Mouse (Mus musculus) heart, embryonic 14.5 days (tissue): Measurements from ENCODE around the gene Hcn2. TPM values are rescaled to one million over a fixed set of nuclear protein-coding genes. Genes with fewer than 3 reads are reported as not detected.

ENCODE experiments used
- ATAC-seq: fragments of 200-750 bp; cut with Nextera tagmentation; 2 replicates; pipeline ENCODE4 v1.8.0; 2017; ENCODE audit warnings: low read depth, moderate TSS enrichment; ENCODE audit not compliant: insufficient number of reproducible peaks, insufficient read depth, low FRiP score
- H3K27ac ChIP-seq, 2 experiments: fragments of 200-500 bp in 1 of 2; fragments of 300-500 bp in 1 of 2; sonication (generic) in 1 of 2; replicated peaks in 1 of 2; 2 replicates each; pipeline ENCODE4 v1.5.1; 2012 to 2014; ENCODE audit warnings: low read depth in 2 of 2, low read length in 2 of 2, control low read depth in 1 of 2, mild to moderate bottlenecking in 1 of 2, mixed read lengths in 1 of 2; ENCODE audit not compliant: control insufficient read depth in 1 of 2, insufficient read depth in 1 of 2
- H3K27me3 ChIP-seq: fragments of 300-500 bp; sonication (generic); 2 replicates; pipeline ENCODE4 v1.6.1; 2014; ENCODE audit warnings: mild to moderate bottlenecking, low read length, control low read depth; ENCODE audit not compliant: control insufficient read depth, insufficient read depth
- H3K36me3 ChIP-seq: fragments of 300-500 bp; sonication (generic); 2 replicates; pipeline ENCODE4 v1.6.1; 2014; ENCODE audit warnings: mild to moderate bottlenecking, control low read depth, low read length, mixed read lengths; ENCODE audit not compliant: control insufficient read depth, insufficient read depth
- H3K4me1 ChIP-seq, 2 experiments: fragments of 200-500 bp in 1 of 2; fragments of 300-500 bp in 1 of 2; sonication (generic) in 1 of 2; 2 replicates each; pipeline ENCODE4 v1.6.1; 2012 to 2014; ENCODE audit warnings: low read length in 2 of 2, control low read depth in 1 of 2, mixed read lengths in 1 of 2; ENCODE audit not compliant: control insufficient read depth in 2 of 2, insufficient read depth in 2 of 2
- H3K4me2 ChIP-seq: fragments of 300-500 bp; sonication (generic); 2 replicates; pipeline ENCODE4 v1.6.1; 2014; ENCODE audit warnings: mild to moderate bottlenecking, low read length
- H3K4me3 ChIP-seq, 2 experiments: fragments of 200-500 bp in 1 of 2; fragments of 300-500 bp in 1 of 2; sonication (generic) in 1 of 2; 2 replicates each; pipeline ENCODE4 v1.5.1; 2012 to 2014; ENCODE audit warnings: low read length in 2 of 2, mild to moderate bottlenecking in 2 of 2, control low read depth in 1 of 2, low read depth in 1 of 2, moderate library complexity in 1 of 2; ENCODE audit not compliant: control insufficient read depth in 1 of 2, insufficient read depth in 1 of 2
- H3K9ac ChIP-seq: fragments of 300-500 bp; sonication (generic); 2 replicates; pipeline ENCODE4 v1.6.1; 2014; ENCODE audit warnings: mild to moderate bottlenecking, low read length
- H3K9me3 ChIP-seq: fragments of 300-500 bp; sonication (generic); 2 replicates; pipeline ENCODE4 v1.6.1; 2016; ENCODE audit warnings: low read length, control low read depth; ENCODE audit not compliant: control insufficient read depth
- WGBS: fragments of 180-500 bp; shearing (Covaris S2); extraction: QIAGEN DNeasy Blood & Tissue Kit; methylation state at CpG from one replicate; pipeline ENCODE4 v1.1.7; 2014; 5-methylcytosine and 5-hydroxymethylcytosine counted together
- polyA plus RNA-seq: library from polyadenylated mRNA; unstranded; fragments of >200 nt; fragmentation: Nextera tagmentation; extraction: Ambion mirVana; gene quantifications from 2 replicates; pipeline ENCODE4 v1.2.1, GENCODE M21; 2014

The Hcn2 gene
- polyA plus RNA-seq, 1 experiment from 2014 or later, result 0.05 TPM

DNA sequence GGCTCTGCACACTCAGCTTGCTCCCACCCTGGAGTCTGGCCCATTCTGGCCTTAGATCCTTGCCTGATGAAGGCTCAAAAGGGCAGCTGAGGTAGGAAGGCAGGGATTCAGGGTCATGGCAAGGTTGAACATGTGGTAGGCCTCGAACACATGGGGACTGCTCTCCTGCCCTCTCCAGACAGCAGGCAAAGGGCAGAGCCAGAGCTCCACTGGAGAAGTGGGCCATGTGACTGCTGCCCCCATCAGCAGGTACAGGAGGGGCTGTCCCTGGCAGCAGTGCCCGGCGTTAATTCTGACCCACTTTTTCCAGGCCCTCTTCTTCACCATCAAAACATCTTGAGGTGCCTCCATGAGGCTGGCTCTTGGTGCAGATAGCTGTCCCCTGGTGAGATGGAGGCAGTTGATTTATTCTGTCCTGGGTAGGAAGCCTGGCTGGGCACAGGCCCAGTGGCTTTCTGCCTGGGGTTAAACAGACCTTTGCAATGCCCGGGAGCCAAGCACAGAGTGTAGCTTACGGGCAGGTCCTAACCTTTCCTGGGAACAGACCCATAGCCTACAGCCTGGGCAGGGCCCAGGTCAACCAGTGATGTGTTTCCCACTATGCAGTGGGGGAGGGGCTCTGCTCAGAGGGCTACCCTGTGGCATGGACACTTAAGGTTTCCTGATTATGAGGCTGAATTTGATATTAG is 9.9 kb upstream of the Hcn2 start:
- Histone ChIP-seq H3K36me3 (peaks cover 55% of the 10 kb centered on the region), H3K27ac (peak overlapping the region; percentile 29 to 64; a peak in 3 of 4 replicates), H3K9ac (peak overlapping the region; percentile 96), H3K27me3 (no peaks in the 10 kb centered on the region), H3K4me1 (peaks cover 39 to 56% of the 10 kb centered on the region in 2 experiments), H3K4me2 (peak overlapping the region; percentile 93), H3K9me3 (no peaks in the 10 kb centered on the region), H3K4me3 (peak overlapping the region; percentile 77 to 89)
- 55% methylated on average over 5 of the region's 5 CpGs for WGBS
- ATAC-seq, result no peak

DNA sequence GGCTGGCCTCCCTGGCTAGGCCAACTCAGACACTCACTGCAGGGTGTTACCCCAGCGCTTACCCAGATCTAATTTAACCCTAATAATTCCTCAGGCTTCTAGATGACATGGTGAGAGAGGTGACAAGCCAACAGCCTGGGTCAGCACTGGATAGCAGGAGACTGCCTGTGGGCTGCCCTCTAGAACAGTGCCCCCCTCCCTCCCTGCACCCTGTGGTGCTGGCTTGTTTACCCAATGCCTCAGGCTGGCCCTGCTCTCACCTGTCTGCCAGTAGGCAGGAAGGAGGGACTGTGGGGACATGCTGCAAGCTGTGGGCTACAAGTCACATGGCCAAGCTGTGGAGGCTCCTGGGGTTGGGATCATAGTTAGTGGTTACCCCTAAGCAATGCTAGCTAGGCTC is 9.3 kb upstream of the Hcn2 start:
- H3K27me3 ChIP-seq, result no peaks in the 10 kb centered on the region
- 67% methylated on average over 1 of the region's 1 CpGs for WGBS
- H3K27ac ChIP-seq, result 0 out of 4 replicates have a peak overlapping the region, but pooled peaks of 1 of the 2 experiments have one; percentile 64
- no peaks in the 10 kb centered on the region for H3K9me3 ChIP-seq
- H3K36me3 ChIP-seq, result peaks cover 62% of the 10 kb centered on the region
- no peak overlapping the region for H3K4me3 ChIP-seq
- H3K4me1 ChIP-seq, result peaks cover 36 to 52% of the 10 kb centered on the region in 2 experiments
- ATAC-seq, result no peak
- peak overlapping the region; percentile 93 for H3K4me2 ChIP-seq
- peak overlapping the region; percentile 96 for H3K9ac ChIP-seq

DNA sequence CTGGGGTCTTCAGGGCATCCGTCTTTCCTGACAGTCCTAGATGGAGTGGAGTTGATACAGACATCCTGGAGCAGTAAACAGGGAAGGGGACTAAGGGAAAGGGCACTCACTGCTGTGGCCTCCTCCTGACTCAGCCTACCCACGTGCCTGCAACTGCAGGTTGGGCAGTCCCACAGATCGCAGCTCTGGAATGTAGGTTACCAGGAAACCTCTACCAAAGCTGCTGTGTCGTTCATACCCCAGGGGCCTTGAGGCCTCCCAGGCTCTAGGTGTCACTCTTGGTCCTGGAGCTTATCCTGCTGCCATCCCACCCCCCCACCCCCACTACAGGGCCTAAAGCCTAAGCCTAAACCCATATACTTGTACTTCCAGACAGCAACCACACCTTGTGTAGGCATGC is 8.7 kb upstream of the Hcn2 start:
- ATAC-seq, result no peak
- peaks cover 62% of the 10 kb centered on the region for H3K36me3 ChIP-seq
- H3K4me2 ChIP-seq, result peak overlapping the region; percentile 93
- H3K9ac ChIP-seq, result no peak overlapping the region
- H3K9me3 ChIP-seq, result no peaks in the 10 kb centered on the region
- WGBS, result 41% methylated on average over 4 of the region's 4 CpGs
- H3K27ac ChIP-seq, result peak overlapping the region in 1 of 2 experiments; percentile 64; a peak in 1 of 4 replicates
- no peaks in the 10 kb centered on the region for H3K27me3 ChIP-seq
- no peak overlapping the region for H3K4me3 ChIP-seq
- H3K4me1 ChIP-seq, result peaks cover 39 to 54% of the 10 kb centered on the region in 2 experiments

DNA sequence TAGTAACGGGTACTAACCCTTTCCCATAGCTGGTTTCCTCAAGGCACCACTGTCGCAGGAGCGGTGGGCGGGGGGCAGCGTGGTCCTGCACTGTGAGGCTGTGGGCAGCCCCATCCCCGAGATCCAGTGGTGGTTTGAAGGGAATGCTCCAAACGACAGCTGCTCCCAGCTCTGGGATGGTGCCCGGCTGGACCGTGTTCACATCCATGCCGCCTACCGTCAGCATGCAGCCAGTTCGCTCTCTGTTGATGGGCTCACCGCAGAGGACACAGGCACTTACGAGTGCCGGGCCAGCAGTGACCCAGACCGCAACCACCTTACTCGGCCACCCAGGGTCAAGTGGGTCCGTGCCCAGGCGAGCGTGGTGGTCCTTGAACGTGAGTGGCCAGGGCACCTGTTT is 7.8 kb upstream of the Hcn2 start:
- Histone ChIP-seq H3K4me3 (peak overlapping the region in 1 of 2 experiments; percentile 0; a peak in 1 of 4 replicates), H3K9me3 (no peaks in the 10 kb centered on the region), H3K9ac (peak overlapping the region; percentile 14; the same call in 1 of the 2 replicates), H3K27me3 (no peaks in the 10 kb centered on the region), H3K4me2 (peak overlapping the region; percentile 44), H3K27ac (peak overlapping the region; percentile 39 to 50; a peak in 3 of 4 replicates), H3K36me3 (peaks cover 62% of the 10 kb centered on the region), H3K4me1 (peaks cover 39 to 54% of the 10 kb centered on the region in 2 experiments)
- 70% methylated on average over 21 of the region's 21 CpGs for WGBS
- no peak for ATAC-seq

DNA sequence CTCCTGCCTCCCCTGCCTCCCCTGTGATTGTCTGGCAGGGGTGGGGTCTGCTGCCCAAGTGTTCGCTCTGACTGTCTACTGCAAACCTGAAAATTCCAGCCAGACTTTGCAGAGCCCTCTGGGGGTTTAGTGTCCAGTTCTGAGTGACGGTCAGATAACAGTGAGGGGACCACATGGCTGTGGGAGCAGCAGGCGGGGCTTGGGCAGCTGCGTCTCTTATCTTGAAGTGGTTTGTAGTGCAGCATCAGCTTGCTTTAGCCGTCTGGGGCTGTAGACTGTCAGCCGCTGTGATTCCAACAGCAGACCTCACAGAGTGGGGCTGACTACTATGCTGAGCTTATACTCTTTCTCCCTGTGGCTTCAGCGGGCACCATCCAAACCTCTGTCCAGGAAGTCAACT is 7.1 kb upstream of the Hcn2 start:
- WGBS, result 17% methylated on average over 7 of the region's 7 CpGs
- H3K4me3 ChIP-seq, result 0 out of 4 replicates have a peak overlapping the region, but pooled peaks have one; percentile 0 to 1
- peaks cover 39 to 54% of the 10 kb centered on the region in 2 experiments for H3K4me1 ChIP-seq
- peaks cover 62% of the 10 kb centered on the region for H3K36me3 ChIP-seq
- H3K27me3 ChIP-seq, result 0 out of 2 replicates have a peak, but pooled peaks cover under 1% of the 10 kb centered on the region
- H3K9ac ChIP-seq, result peak overlapping the region; percentile 43
- no peaks in the 10 kb centered on the region for H3K9me3 ChIP-seq
- no peak for ATAC-seq
- peak overlapping the region; percentile 44 for H3K4me2 ChIP-seq
- peak overlapping the region; percentile 39 to 57 for H3K27ac ChIP-seq

DNA sequence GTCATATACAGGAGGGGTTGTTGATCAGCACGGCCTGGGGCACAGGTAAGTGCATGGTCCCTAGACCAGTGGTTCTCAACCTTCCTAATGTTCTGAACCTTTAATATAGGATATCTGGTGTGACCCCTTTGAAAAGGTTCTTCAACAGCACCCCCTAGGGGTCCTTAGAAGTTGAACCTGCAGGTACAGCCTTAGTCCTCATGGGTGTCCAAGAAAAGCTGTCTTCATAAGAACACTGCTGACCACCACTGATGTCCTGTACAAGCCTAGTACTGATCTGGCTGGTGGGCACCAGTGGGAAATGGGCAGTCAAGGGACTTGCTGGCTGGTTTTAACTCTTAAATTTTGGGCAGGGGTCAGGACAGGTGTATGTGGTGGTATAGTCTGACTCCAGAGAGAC is 4.4 kb upstream of the Hcn2 start:
- ATAC-seq, result no peak

DNA sequence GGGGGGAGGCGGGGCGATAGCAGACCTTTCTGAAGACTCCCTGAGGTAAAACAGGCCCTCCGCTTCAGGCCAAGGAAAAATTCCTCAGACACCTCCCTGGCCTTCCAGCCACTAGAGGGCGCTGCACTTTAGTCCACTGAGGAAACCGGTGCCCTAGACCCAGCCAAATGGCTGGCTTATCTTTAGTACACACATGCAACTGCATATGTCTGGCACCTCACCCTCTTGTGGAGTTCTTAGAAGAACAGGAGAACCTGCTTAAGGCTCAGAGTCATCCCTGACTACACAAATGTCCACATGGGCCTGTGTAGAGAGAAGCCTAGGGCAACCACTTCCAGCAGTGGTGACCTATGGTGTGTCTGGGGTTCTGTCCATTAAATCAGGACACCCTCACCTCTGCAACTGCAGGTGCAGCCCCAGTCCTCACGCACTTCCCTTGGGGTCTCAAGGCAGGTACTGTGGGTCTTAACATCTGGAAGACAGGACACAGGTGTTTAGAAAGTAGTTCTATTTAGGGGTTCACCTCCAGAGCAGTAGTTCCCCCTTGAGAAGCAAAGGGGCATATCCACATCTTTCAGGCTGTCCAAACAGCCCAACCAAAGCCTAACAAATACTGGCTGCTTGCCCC is 3.8 kb upstream of the Hcn2 start:
- peaks cover 34% of the 10 kb centered on the region for H3K27me3 ChIP-seq
- no peak overlapping the region for H3K4me2 ChIP-seq
- H3K36me3 ChIP-seq, result peaks cover 46% of the 10 kb centered on the region
- H3K4me1 ChIP-seq, result peaks cover 15 to 42% of the 10 kb centered on the region in 2 experiments
- no peak overlapping the region for H3K27ac ChIP-seq
- 8% methylated on average over 6 of the region's 6 CpGs for WGBS
- H3K9me3 ChIP-seq, result no peaks in the 10 kb centered on the region
- no peak for ATAC-seq
- H3K9ac ChIP-seq, result no peak overlapping the region
- H3K4me3 ChIP-seq, result no peak overlapping the region

More for the DNA sequence above, 4.4 kb upstream of the Hcn2 start:
- 71% methylated on average over 1 of the region's 1 CpGs for WGBS
- Histone ChIP-seq H3K27ac (no peak overlapping the region), H3K27me3 (peaks cover 28% of the 10 kb centered on the region), H3K36me3 (peaks cover 52% of the 10 kb centered on the region), H3K9ac (no peak overlapping the region), H3K4me2 (no peak overlapping the region), H3K4me1 (peaks cover 21 to 42% of the 10 kb centered on the region in 2 experiments), H3K9me3 (no peaks in the 10 kb centered on the region), H3K4me3 (no peak overlapping the region)
